Mouse (Mus musculus): ENCODE measurements around the gene Suds3. TPM values are rescaled to one million over a fixed set of nuclear protein-coding genes. Genes with fewer than 3 reads are reported as not detected.

The Suds3 gene
- polyA plus RNA-seq (2015; fragmentation: Nextera tagmentation; extraction: Ambion mirVana) = 81.6 and 93.6 TPM in 2 replicates

DNA sequence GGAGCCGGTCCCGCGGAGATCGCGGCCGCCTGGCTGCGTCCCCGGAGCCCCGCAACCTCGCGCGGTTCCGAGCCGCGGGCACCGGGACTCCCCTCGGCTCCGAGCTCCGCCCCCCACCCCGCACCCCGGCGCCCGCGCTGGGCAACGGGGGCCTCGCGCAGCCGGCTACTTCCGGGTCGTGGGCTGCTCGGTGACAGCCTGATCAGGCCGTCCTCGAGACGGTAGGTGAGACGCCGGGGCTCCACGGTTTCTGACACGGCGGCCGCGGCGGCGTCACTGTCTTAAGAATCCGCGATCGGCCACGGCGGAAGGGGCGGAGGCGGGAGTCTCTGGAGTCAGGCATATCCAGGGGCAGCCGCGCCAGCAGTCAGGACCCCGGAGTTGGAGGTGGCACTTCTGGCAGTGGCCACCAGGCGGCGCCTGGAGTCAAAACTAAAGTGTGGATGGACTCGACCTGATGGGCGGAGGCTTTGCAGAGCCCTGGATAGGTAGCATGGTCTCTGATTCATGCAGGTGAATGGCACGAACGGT lies at the start of gene Suds3:
Gene Suds3 (minus strand): TSS at position 278 of the 531 bp plus-strand sequence.

DNA sequence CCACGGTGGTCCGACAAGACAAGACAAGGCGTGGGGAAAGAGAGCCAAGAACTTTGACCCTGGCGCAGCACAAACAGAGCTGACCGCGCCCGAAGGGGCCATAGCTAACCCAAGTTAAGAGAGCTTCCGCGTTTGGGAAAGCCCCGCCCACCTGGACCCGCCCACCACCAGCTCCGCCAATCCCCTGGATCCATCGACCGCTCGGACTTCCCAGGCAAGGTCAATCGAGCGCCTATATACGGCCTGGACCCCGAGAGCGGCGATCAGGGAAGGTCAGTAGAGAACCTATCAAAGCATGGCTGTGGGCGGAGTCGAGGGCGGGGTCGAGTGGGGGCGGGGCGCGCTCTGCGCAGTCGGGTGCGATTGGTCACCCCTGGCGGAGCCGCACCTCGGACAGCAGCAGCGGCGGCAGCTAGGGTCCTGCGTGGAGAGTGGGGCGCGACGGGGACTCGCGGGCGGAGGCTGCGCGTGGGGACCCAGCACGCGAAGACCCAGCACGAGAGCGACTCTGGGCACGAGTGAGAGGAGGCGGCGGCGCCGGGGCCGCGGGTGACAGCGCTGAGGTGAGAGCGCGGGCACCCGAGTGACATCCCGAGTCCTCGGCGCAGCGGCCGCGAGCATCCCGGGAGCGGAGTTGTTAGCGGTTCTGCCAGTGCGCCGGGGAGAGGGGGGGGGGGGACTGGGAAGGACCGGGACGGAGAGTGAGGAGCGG lies 4.0 kb upstream of the Suds3 start, which contains the start of gene Taok3:
Gene Taok3 (plus strand): TSS at position 353 of the 712 bp plus-strand sequence.

Other genes with a start within 250 kb of the Suds3 start
- 18.0 and 31.1 TPM in 2 replicates for gene Taok3, start 4.0 kb upstream of the Suds3 start, polyA plus RNA-seq (2015; fragmentation: Nextera tagmentation; extraction: Ambion mirVana)
- 912 and 1,387 TPM in 2 replicates for gene Pebp1, start 171.5 kb upstream of the Suds3 start, polyA plus RNA-seq (2015; fragmentation: Nextera tagmentation; extraction: Ambion mirVana)
- gene Vsig10, start 203.0 kb upstream of the Suds3 start, polyA plus RNA-seq (2015; fragmentation: Nextera tagmentation; extraction: Ambion mirVana) = 13.6 and 24.8 TPM in 2 replicates
- gene Wsb2, start 241.2 kb upstream of the Suds3 start, polyA plus RNA-seq (2015; fragmentation: Nextera tagmentation; extraction: Ambion mirVana) = 69.0 and 112 TPM in 2 replicates